Mouse (Mus musculus) midbrain, embryonic 16.5 days (tissue): ENCODE results near the gene Pdss1. TPM values are rescaled to one million over a fixed set of nuclear protein-coding genes. Genes with fewer than 3 reads are reported as not detected.
"Not testable (repeated sequence)": the region's sequence is repeated elsewhere in the genome, so short reads cannot be mapped to it uniquely, and the experiment has no call there.

ENCODE experiments used
- ATAC-seq: fragments of 200-750 bp; cut with Nextera tagmentation; 2 replicates; pipeline ENCODE4 v1.8.0; 2017; ENCODE audit warnings: moderate TSS enrichment
- H3K27ac ChIP-seq: fragments of 300-500 bp; sonication (generic); 2 replicates; pipeline ENCODE4 v1.5.1; 2014; ENCODE audit warnings: mild to moderate bottlenecking, low read length, mixed read lengths
- H3K27me3 ChIP-seq: fragments of 300-500 bp; sonication (generic); 2 replicates; pipeline ENCODE4 v1.6.1; 2014; ENCODE audit warnings: low read depth, low read length, mixed read lengths; ENCODE audit not compliant: control insufficient read depth, insufficient read depth
- H3K36me3 ChIP-seq: fragments of 300-500 bp; sonication (generic); 2 replicates; pipeline ENCODE4 v1.6.1; 2014; ENCODE audit warnings: mild to moderate bottlenecking, low read length, moderate library complexity, mixed read lengths; ENCODE audit not compliant: control insufficient read depth, insufficient read depth
- H3K4me1 ChIP-seq: fragments of 300-500 bp; sonication (generic); 2 replicates; pipeline ENCODE4 v1.6.1; 2014; ENCODE audit warnings: mild to moderate bottlenecking, low read length, mixed read lengths; ENCODE audit not compliant: control insufficient read depth, insufficient read depth
- H3K4me2 ChIP-seq: fragments of 300-500 bp; sonication (generic); 2 replicates; pipeline ENCODE4 v1.6.1; 2014; ENCODE audit warnings: mild to moderate bottlenecking, low read length, mixed read lengths
- H3K4me3 ChIP-seq: fragments of 300-500 bp; sonication (generic); 2 replicates; pipeline ENCODE4 v1.5.1; 2014; ENCODE audit warnings: low read depth, mild to moderate bottlenecking, low read length, moderate library complexity, mixed read lengths
- H3K9ac ChIP-seq: fragments of 300-500 bp; sonication (generic); 2 replicates; pipeline ENCODE4 v1.6.1; 2014; ENCODE audit warnings: low read depth, low read length, mixed read lengths
- H3K9me3 ChIP-seq: fragments of 300-500 bp; sonication (generic); replicated peaks from 2 replicates; pipeline ENCODE4 v1.6.1; 2014; ENCODE audit warnings: mild to moderate bottlenecking, low read length, mixed read lengths; ENCODE audit not compliant: control insufficient read depth, poor library complexity, severe bottlenecking
- whole genome bisulfite sequencing: fragments of 180-500 bp; shearing (Covaris S2); extraction: QIAGEN DNeasy Blood & Tissue Kit; methylation state at CpG from one replicate; pipeline ENCODE4 v1.1.7; 2014; 5-methylcytosine and 5-hydroxymethylcytosine counted together
- polyA plus RNA-seq: library from polyadenylated mRNA; unstranded; fragments of >200 nt; fragmentation: Nextera tagmentation; extraction: Ambion mirVana; gene quantifications from 2 replicates; pipeline ENCODE4 v1.2.1, GENCODE M21; 2015

Gene Pdss1
- polyA plus RNA-seq, 1 experiment from 2014 or later, result 26.6 TPM

DNA sequence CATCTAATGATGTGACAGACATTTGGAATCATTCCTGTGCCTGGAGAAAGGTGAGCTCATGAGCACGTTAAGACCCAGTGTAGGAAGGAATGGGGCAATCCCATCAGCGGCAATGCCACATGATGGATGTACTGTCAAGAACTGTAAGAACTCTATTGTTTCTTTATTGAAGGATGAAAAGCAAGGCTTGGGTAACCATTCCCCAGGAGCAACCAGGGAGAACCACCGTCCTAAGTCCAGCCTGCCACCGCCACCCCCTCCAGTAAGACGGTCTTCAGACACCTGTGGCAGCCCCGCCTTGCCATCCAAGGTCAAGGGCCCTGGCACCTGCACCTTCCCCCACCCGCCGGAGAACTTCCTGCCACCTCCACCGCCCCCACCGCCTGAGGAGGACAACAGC is 20.7 kb upstream of the Pdss1 start:
- H3K36me3 ChIP-seq, result no peaks in the 10 kb centered on the region
- no peak overlapping the region for H3K4me3 ChIP-seq
- H3K9me3 ChIP-seq, result no peaks in the 10 kb centered on the region
- H3K27ac ChIP-seq, result no peak overlapping the region
- no peaks in the 10 kb centered on the region for H3K27me3 ChIP-seq
- 65% methylated on average over 10 of the region's 10 CpGs for WGBS
- no peak overlapping the region for H3K9ac ChIP-seq
- H3K4me2 ChIP-seq, result no peak overlapping the region
- no peaks in the 10 kb centered on the region for H3K4me1 ChIP-seq
- ATAC-seq, result no peak

- H3K27me3 ChIP-seq, result no peaks in the 10 kb centered on the region
- no peak overlapping the region for H3K4me2 ChIP-seq
- no peak for ATAC-seq
- H3K4me3 ChIP-seq, result no peak overlapping the region
- H3K9me3 ChIP-seq, result no peaks in the 10 kb centered on the region
- 92% methylated on average over 3 of the region's 3 CpGs for WGBS
- H3K9ac ChIP-seq, result no peak overlapping the region
- no peak overlapping the region for H3K27ac ChIP-seq
- H3K4me1 ChIP-seq, result no peaks in the 10 kb centered on the region
- H3K36me3 ChIP-seq, result no peaks in the 10 kb centered on the region
These were observed 18.7 kb upstream of the Pdss1 start for GRCm38 (mm10) chr2:22876614-22877013.

GRCm38 (mm10) chr2:22878781-22879180 is 16.5 kb upstream of the Pdss1 start:
- Histone ChIP-seq H3K27ac (no peak overlapping the region), H3K36me3 (no peaks in the 10 kb centered on the region), H3K9ac (no peak overlapping the region), H3K4me1 (no peaks in the 10 kb centered on the region), H3K27me3 (no peaks in the 10 kb centered on the region), H3K4me2 (no peak overlapping the region), H3K9me3 (no peaks in the 10 kb centered on the region), H3K4me3 (no peak overlapping the region)
- no peak for ATAC-seq
- 59% methylated on average over 1 of the region's 1 CpGs for WGBS

- H3K36me3 ChIP-seq, H3K4me2 ChIP-seq, H3K27ac ChIP-seq, H3K27me3 ChIP-seq, ATAC-seq, H3K9ac ChIP-seq, H3K4me1 ChIP-seq, H3K4me3 ChIP-seq, H3K9me3 ChIP-seq: not testable (repeated sequence)
- 86% methylated on average over 3 of the region's 3 CpGs for WGBS
These were observed 14.6 kb upstream of the Pdss1 start for GRCm38 (mm10) chr2:22880726-22881125.

GRCm38 (mm10) chr2:22894932-22895281 is 415 bp upstream of the Pdss1 start:
- ATAC-seq, result peak; percentile 55
- peak overlapping the region; percentile 84 for H3K9ac ChIP-seq
- peak overlapping the region; percentile 89 for H3K27ac ChIP-seq
- H3K4me2 ChIP-seq, result peak overlapping the region; percentile 58
- 22% methylated on average over 9 of the region's 9 CpGs for WGBS
- peaks cover 16% of the 10 kb centered on the region for H3K4me1 ChIP-seq
- peak overlapping the region; percentile 93 for H3K4me3 ChIP-seq
- no peaks in the 10 kb centered on the region for H3K27me3 ChIP-seq
- H3K36me3 ChIP-seq, result no peaks in the 10 kb centered on the region
- H3K9me3 ChIP-seq, result no peaks in the 10 kb centered on the region

DNA sequence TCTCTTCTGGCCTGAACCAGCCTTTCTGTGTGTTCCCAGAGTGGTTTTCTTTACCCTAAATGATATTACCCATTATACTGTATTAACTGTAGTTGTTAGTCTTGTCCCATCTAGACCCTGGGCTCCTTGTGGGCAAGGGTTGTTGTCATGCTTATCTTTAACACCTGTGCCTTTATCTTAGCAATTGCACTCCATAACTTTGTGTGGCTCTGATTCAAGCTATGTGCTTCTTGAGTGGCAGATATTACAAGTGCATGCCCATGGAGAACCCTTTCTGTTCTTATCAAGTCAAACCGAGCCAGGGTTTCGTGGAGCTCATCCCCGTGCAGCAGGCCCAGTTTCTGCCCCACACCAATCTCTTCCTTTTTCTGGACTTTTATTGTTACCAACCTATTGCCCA is 8.6 kb downstream of the Pdss1 start:
- Histone ChIP-seq H3K9ac (no peak overlapping the region), H3K27ac (no peak overlapping the region), H3K27me3 (no peaks in the 10 kb centered on the region), H3K4me2 (no peak overlapping the region), H3K9me3 (no peaks in the 10 kb centered on the region), H3K4me3 (no peak overlapping the region), H3K4me1 (no peaks in the 10 kb centered on the region), H3K36me3 (peaks cover 22% of the 10 kb centered on the region)
- ATAC-seq, result no peak
- 97% methylated on average over 3 of the region's 3 CpGs for WGBS

DNA sequence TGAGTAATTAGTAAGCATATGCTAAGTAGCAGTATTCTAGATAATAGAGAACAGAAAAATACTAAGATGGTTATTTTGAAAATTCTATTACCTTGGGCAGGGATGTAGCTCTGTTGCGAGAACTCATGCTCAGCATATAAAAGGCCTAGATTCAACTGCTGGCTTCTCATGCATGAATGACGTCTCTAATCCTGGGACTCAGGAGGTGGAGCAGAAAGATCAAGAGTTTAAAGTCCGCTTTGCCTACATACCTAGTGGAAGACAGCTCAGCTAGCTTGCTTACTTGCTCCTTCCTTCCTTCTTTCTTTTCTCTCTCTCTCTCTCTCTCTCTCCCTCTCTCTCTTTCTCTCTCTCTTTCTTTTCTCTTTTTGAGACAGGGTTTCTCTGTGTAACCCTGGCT is 19.1 kb downstream of the Pdss1 start:
- no peak for ATAC-seq
- H3K4me2 ChIP-seq, result no peak overlapping the region
- H3K9me3 ChIP-seq, result no peaks in the 10 kb centered on the region
- WGBS, result 60% methylated on average over 3 of the region's 3 CpGs
- no peaks in the 10 kb centered on the region for H3K27me3 ChIP-seq
- H3K36me3 ChIP-seq, result peaks cover 25% of the 10 kb centered on the region
- H3K4me3 ChIP-seq, result no peak overlapping the region
- no peak overlapping the region for H3K27ac ChIP-seq
- no peak overlapping the region for H3K9ac ChIP-seq
- H3K4me1 ChIP-seq, result no peaks in the 10 kb centered on the region

DNA sequence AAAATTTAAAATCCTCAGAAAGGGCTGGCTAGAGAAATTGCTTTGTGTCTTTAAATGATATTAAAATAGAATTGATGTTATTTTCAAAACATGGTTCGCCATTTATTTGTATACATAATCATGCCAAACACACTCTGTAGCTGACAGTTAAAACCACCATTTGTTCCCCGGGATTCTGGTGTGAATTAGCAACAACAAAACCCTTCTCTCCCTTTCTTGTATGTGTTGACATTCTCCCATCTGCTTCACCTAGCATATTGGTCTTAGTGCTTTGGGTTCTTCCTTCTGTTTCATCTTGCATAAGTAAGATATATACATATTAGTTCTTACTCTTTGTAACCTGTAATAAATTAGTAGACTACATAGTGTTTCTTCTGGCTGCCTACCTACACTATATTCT is 23.3 kb downstream of the Pdss1 start:
- Histone ChIP-seq H3K4me2 (no peak overlapping the region), H3K4me3 (no peak overlapping the region), H3K4me1 (no peaks in the 10 kb centered on the region), H3K9me3 (no peaks in the 10 kb centered on the region), H3K9ac (no peak overlapping the region), H3K27me3 (no peaks in the 10 kb centered on the region), H3K27ac (no peak overlapping the region), H3K36me3 (peaks cover 15% of the 10 kb centered on the region)
- 92% methylated on average over 2 of the region's 2 CpGs for WGBS
- no peak for ATAC-seq

- not testable (repeated sequence) for H3K36me3 ChIP-seq, H3K9me3 ChIP-seq, ATAC-seq, H3K9ac ChIP-seq, H3K4me3 ChIP-seq, H3K27me3 ChIP-seq, H3K4me1 ChIP-seq, H3K27ac ChIP-seq, H3K4me2 ChIP-seq
- WGBS, result 95% methylated on average over 2 of the region's 3 CpGs
These were observed 30.6 kb downstream of the Pdss1 start for GRCm38 (mm10) chr2:22925911-22926310.

DNA sequence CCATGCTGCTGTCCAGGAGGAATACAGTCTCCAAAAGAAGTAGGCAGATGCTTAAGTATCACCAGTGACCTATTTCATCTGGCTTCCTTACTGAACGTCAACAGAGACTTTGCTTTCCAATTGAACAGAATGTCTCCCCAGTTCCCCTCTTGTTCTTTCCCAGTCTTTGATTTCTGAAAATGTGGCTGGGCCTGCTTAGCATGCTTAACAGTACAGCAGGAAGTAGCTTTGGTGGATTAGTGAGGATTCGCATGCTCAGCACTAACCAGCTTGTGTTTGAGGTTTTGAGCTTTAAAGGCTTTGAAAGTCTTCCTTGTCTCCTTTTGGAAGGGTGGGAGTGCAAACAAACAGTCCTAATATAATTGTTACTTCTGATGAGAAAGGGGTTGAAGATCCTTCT is 32.9 kb downstream of the Pdss1 start:
- Histone ChIP-seq H3K36me3 (peaks cover 7% of the 10 kb centered on the region; the same call in 1 of the 2 replicates), H3K4me1 (no peaks in the 10 kb centered on the region), H3K27me3 (no peaks in the 10 kb centered on the region), H3K4me3 (no peak overlapping the region), H3K4me2 (no peak overlapping the region), H3K9me3 (no peaks in the 10 kb centered on the region), H3K27ac (no peak overlapping the region), H3K9ac (no peak overlapping the region)
- no peak for ATAC-seq
- WGBS, result 43% methylated on average over 2 of the region's 2 CpGs
